Mouse (Mus musculus): ENCODE data around the gene Med13l. TPM values are rescaled to one million over a fixed set of nuclear protein-coding genes. Genes with fewer than 3 reads are reported as not detected.
A peak's percentile ranks its signal among the peaks of the same experiment; 100 is the strongest.

Med13l gene
- total and polyA plus RNA-seq, 2 experiments from 2014 or later, result 11.3 to 28.9 TPM

- Histone ChIP-seq H3K4me3 (ENCODE audit: low read length) (no peak overlapping the region), H3K36me3 (ENCODE audit: insufficient read depth, low read length) (no peaks in the 10 kb centered on the region), H3K9ac (replicated peaks; ENCODE audit: low read length) (no peak overlapping the region), H3K27me3 (ENCODE audit: insufficient read depth, low read length) (no peaks in the 10 kb centered on the region), H3K4me1 (ENCODE audit: insufficient read depth, low read length) (peaks cover 20% of the 10 kb centered on the region), H3K27ac (no peak overlapping the region), H3K9me3 (ENCODE audit: low read length) (no peaks in the 10 kb centered on the region), H3K4me2 (ENCODE audit: low read depth, low read length) (no peak overlapping the region)
- TF ChIP-seq CTCF (IDR thresholded peaks at IDR 0.05; ENCODE audit: low read depth), result no peak
- DNase-seq (ENCODE audit: low spot score) (no peak), ATAC-seq (no peak)
- WGBS, result 42% methylated on average over 14 of the region's 14 CpGs
Observed at GRCm38 (mm10) chr5:118716295-118717271, 156.1 kb downstream of the Med13l start.

GRCm38 (mm10) chr5:118717456-118717855 is 157.0 kb downstream of the Med13l start:
- no peaks in the 10 kb centered on the region for H3K9me3 ChIP-seq (ENCODE audit: low read length)
- peaks cover 18% of the 10 kb centered on the region for H3K4me1 ChIP-seq (ENCODE audit: insufficient read depth, low read length)
- no peak for DNase-seq (ENCODE audit: low spot score)
- TF ChIP-seq CTCF (IDR thresholded peaks at IDR 0.05; ENCODE audit: low read depth), result 0 out of 2 replicates have a peak, but pooled peaks have one; percentile 3
- H3K4me3 ChIP-seq (ENCODE audit: low read length), result no peak overlapping the region
- H3K27ac ChIP-seq, result no peak overlapping the region
- H3K4me2 ChIP-seq (ENCODE audit: low read depth, low read length), result no peak overlapping the region
- 71% methylated on average over 10 of the region's 10 CpGs for WGBS
- H3K27me3 ChIP-seq (ENCODE audit: insufficient read depth, low read length), result no peaks in the 10 kb centered on the region
- H3K9ac ChIP-seq (replicated peaks; ENCODE audit: low read length), result no peak overlapping the region
- no peaks in the 10 kb centered on the region for H3K36me3 ChIP-seq (ENCODE audit: insufficient read depth, low read length)
- no peak for ATAC-seq

DNA sequence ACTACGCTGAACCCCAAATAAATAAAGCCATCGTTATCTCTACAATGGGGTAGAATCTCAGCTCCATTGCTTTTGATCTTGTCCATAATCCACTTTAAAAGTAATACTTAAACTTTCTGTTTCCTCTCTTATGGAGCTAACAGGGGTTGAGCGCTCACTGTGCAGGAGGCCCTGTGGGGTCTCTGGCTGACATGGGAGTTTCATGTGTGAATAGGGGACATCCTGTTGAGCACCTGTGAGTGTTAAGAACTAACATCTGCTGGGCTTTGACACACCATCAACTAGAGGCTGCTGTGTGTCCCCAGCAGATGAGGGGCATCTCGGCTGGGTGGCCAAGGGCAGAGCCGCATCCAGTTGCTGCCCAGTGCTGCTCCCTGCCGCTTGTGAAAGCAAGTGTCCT is 157.6 kb downstream of the Med13l start:
- no peak for ATAC-seq
- 90% methylated on average over 6 of the region's 6 CpGs for WGBS
- no peak overlapping the region for H3K4me2 ChIP-seq (ENCODE audit: low read depth, low read length)
- H3K27ac ChIP-seq, result no peak overlapping the region
- no peak for DNase-seq (ENCODE audit: low spot score)
- H3K9ac ChIP-seq (replicated peaks; ENCODE audit: low read length), result no peak overlapping the region
- no peaks in the 10 kb centered on the region for H3K9me3 ChIP-seq (ENCODE audit: low read length)
- peaks cover 18% of the 10 kb centered on the region for H3K4me1 ChIP-seq (ENCODE audit: insufficient read depth, low read length)
- H3K4me3 ChIP-seq (ENCODE audit: low read length), result no peak overlapping the region
- no peak for TF ChIP-seq CTCF (IDR thresholded peaks at IDR 0.05; ENCODE audit: low read depth)
- H3K27me3 ChIP-seq (ENCODE audit: insufficient read depth, low read length), result no peaks in the 10 kb centered on the region
- no peaks in the 10 kb centered on the region for H3K36me3 ChIP-seq (ENCODE audit: insufficient read depth, low read length)

DNA sequence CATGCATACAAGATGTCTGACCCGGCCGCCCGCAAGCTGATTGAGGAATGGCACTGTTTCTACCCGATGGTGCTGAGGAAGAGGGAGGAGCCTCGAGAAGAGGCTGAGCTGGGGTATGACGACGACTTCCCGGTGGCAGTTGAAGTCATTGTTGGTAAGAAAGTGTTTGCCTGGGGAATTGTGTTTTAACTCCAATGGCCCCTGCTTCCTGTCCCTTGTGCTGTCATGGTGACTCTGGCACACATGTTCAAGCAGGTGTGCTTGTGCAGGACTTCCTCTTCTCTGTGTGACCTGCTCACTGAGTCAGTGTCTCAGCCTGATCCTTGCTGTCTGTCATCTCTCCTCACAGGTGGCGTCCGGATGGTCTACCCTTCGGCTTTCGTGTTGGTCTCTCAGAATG is 160.9 kb downstream of the Med13l start:
- H3K9me3 ChIP-seq (ENCODE audit: low read length), result no peaks in the 10 kb centered on the region
- peaks cover 10% of the 10 kb centered on the region; the same call in 1 of the 2 replicates for H3K36me3 ChIP-seq (ENCODE audit: insufficient read depth, low read length)
- H3K4me3 ChIP-seq (ENCODE audit: low read length), result no peak overlapping the region
- no peak for DNase-seq (ENCODE audit: low spot score)
- 78% methylated on average over 12 of the region's 12 CpGs for WGBS
- no peak overlapping the region for H3K9ac ChIP-seq (replicated peaks; ENCODE audit: low read length)
- no peak overlapping the region for H3K27ac ChIP-seq
- 0 out of 2 replicates have a peak, but pooled peaks have one; percentile 12 for ATAC-seq
- no peak for TF ChIP-seq CTCF (IDR thresholded peaks at IDR 0.05; ENCODE audit: low read depth)
- no peak overlapping the region for H3K4me2 ChIP-seq (ENCODE audit: low read depth, low read length)
- no peaks in the 10 kb centered on the region for H3K27me3 ChIP-seq (ENCODE audit: insufficient read depth, low read length)
- H3K4me1 ChIP-seq (ENCODE audit: insufficient read depth, low read length), result peaks cover 10% of the 10 kb centered on the region

- whole genome bisulfite sequencing, result 65% methylated on average over 5 of the region's 5 CpGs
- DNase-seq (ENCODE audit: low spot score), result peak; percentile 55
- ATAC-seq, result peak; percentile 18; the same call in 1 of the 2 replicates
Observed at GRCm38 (mm10) chr5:118721848-118722247, 161.4 kb downstream of the Med13l start.

GRCm38 (mm10) chr5:118722456-118722855 is 162.0 kb downstream of the Med13l start:
- Histone ChIP-seq H3K9me3 (ENCODE audit: low read length) (no peaks in the 10 kb centered on the region), H3K4me3 (ENCODE audit: low read length) (no peak overlapping the region), H3K4me2 (ENCODE audit: low read depth, low read length) (no peak overlapping the region), H3K27me3 (ENCODE audit: insufficient read depth, low read length) (no peaks in the 10 kb centered on the region), H3K9ac (replicated peaks; ENCODE audit: low read length) (no peak overlapping the region), H3K4me1 (ENCODE audit: insufficient read depth, low read length) (0 out of 2 replicates have a peak, but pooled peaks cover 3% of the 10 kb centered on the region), H3K27ac (no peak overlapping the region; the same call in 1 of the 2 replicates), H3K36me3 (ENCODE audit: insufficient read depth, low read length) (peaks cover 10% of the 10 kb centered on the region; the same call in 1 of the 2 replicates)
- WGBS, result 44% methylated on average over 3 of the region's 3 CpGs
- no peak for TF ChIP-seq CTCF (IDR thresholded peaks at IDR 0.05; ENCODE audit: low read depth)
- DNase-seq (ENCODE audit: low spot score) (peak; percentile 44), ATAC-seq (no peak)

More at GRCm38 (mm10) chr5:118721848-118722247, 161.4 kb downstream of the Med13l start:
- no peak overlapping the region; the same call in 1 of the 2 replicates for H3K27ac ChIP-seq
- no peak for TF ChIP-seq CTCF (IDR thresholded peaks at IDR 0.05; ENCODE audit: low read depth)
- H3K4me1 ChIP-seq (ENCODE audit: insufficient read depth, low read length), result peaks cover 6% of the 10 kb centered on the region; the same call in 1 of the 2 replicates
- no peak overlapping the region for H3K4me2 ChIP-seq (ENCODE audit: low read depth, low read length)
- no peak overlapping the region for H3K4me3 ChIP-seq (ENCODE audit: low read length)
- no peaks in the 10 kb centered on the region for H3K27me3 ChIP-seq (ENCODE audit: insufficient read depth, low read length)
- H3K36me3 ChIP-seq (ENCODE audit: insufficient read depth, low read length), result peaks cover 10% of the 10 kb centered on the region; the same call in 1 of the 2 replicates
- no peak overlapping the region for H3K9ac ChIP-seq (replicated peaks; ENCODE audit: low read length)
- no peaks in the 10 kb centered on the region for H3K9me3 ChIP-seq (ENCODE audit: low read length)
